Mouse (Mus musculus) ES-Bruce4 (cell line): Measurements from ENCODE around the gene Mrpl1. TPM values are rescaled to one million over a fixed set of nuclear protein-coding genes. Genes with fewer than 3 reads are reported as not detected.

ENCODE experiments used
- H3K27ac ChIP-seq: 2 replicates; pipeline ENCODE4 v1.5.1; 2012; ENCODE audit warnings: low read length, inconsistent platforms; ENCODE audit not compliant: insufficient read depth
- H3K27me3 ChIP-seq: 2 replicates; pipeline ENCODE4 v1.6.1; 2012; ENCODE audit warnings: mild to moderate bottlenecking, low read length, inconsistent platforms; ENCODE audit not compliant: control insufficient read depth, poor library complexity, insufficient read depth, severe bottlenecking
- H3K36me3 ChIP-seq: 2 replicates; pipeline ENCODE4 v1.6.1; 2012; ENCODE audit warnings: inconsistent platforms, mild to moderate bottlenecking, low read length, moderate library complexity; ENCODE audit not compliant: control insufficient read depth, poor library complexity, insufficient read depth, severe bottlenecking
- H3K4me1 ChIP-seq: one replicate; pipeline ENCODE4 v1.8.1; 2011; ENCODE audit warnings: low read length; ENCODE audit not compliant: control insufficient read depth, insufficient read depth
- H3K4me3 ChIP-seq: 2 replicates; pipeline ENCODE4 v1.5.1; 2011; ENCODE audit warnings: low read depth, mild to moderate bottlenecking, low read length
- H3K9ac ChIP-seq: 2 replicates; pipeline ENCODE4 v1.6.1; 2012; ENCODE audit warnings: low read depth, mild to moderate bottlenecking, inconsistent platforms; ENCODE audit not compliant: poor library complexity, severe bottlenecking
- H3K9me3 ChIP-seq: replicated peaks from 2 replicates; pipeline ENCODE4 v1.6.1; 2012; ENCODE audit warnings: mild to moderate bottlenecking, low read length, inconsistent platforms; ENCODE audit not compliant: control insufficient read depth, poor library complexity, insufficient read depth, severe bottlenecking
- CTCF ChIP-seq: IDR thresholded peaks from one replicate; pipeline ENCODE4 v1.8.1; 2011; ENCODE audit warnings: low read depth, low read length
- EP300 ChIP-seq: IDR thresholded peaks from 2 replicates; pipeline ENCODE4 v1.6.1; 2011; ENCODE audit warnings: low read depth, low read length; ENCODE audit not compliant: insufficient read depth
- POLR2A ChIP-seq: IDR thresholded peaks from one replicate; pipeline ENCODE4 v1.8.1; 2011; ENCODE audit warnings: low read length; ENCODE audit not compliant: insufficient read depth
- polyA plus RNA-seq: library from polyadenylated mRNA; stranded (reverse); fragments of >200 nt; gene quantifications from 2 replicates; pipeline ENCODE4 v1.2.4, GENCODE M21; 2011; ENCODE audit warnings: low read depth; ENCODE audit not compliant: missing spikeins, insufficient read depth, insufficient read length

Gene Mrpl1
- polyA plus RNA-seq, 1 experiment, result 36.9 TPM

- Histone ChIP-seq H3K27ac (no peak overlapping the region), H3K9me3 (no peaks in the 10 kb centered on the region), H3K4me3 (no peak overlapping the region), H3K27me3 (no peaks in the 10 kb centered on the region), H3K36me3 (peaks cover 11% of the 10 kb centered on the region), H3K9ac (no peak overlapping the region), H3K4me1 (no peaks in the 10 kb centered on the region)
- TF ChIP-seq CTCF (no peak), EP300 (no peak), POLR2A (no peak)
Measured at GRCm38 (mm10) chr5:96226490-96226889, 17.2 kb downstream of the Mrpl1 start.

GRCm38 (mm10) chr5:96228967-96229366 lies 19.7 kb downstream of the Mrpl1 start:
- Histone ChIP-seq H3K27ac (no peak overlapping the region), H3K9ac (no peak overlapping the region), H3K36me3 (peaks cover 11% of the 10 kb centered on the region), H3K9me3 (no peaks in the 10 kb centered on the region), H3K4me1 (no peaks in the 10 kb centered on the region), H3K27me3 (no peaks in the 10 kb centered on the region), H3K4me3 (no peak overlapping the region)
- TF ChIP-seq CTCF, result no peak
- no peak for TF ChIP-seq POLR2A

- Histone ChIP-seq H3K4me3 (no peak overlapping the region), H3K27me3 (no peaks in the 10 kb centered on the region), H3K9ac (no peak overlapping the region), H3K36me3 (peaks cover 16% of the 10 kb centered on the region), H3K9me3 (no peaks in the 10 kb centered on the region), H3K4me1 (no peaks in the 10 kb centered on the region), H3K27ac (no peak overlapping the region)
- TF ChIP-seq EP300 (no peak), CTCF (no peak), POLR2A (no peak)
Measured at GRCm38 (mm10) chr5:96238797-96239196, 29.5 kb downstream of the Mrpl1 start.

DNA sequence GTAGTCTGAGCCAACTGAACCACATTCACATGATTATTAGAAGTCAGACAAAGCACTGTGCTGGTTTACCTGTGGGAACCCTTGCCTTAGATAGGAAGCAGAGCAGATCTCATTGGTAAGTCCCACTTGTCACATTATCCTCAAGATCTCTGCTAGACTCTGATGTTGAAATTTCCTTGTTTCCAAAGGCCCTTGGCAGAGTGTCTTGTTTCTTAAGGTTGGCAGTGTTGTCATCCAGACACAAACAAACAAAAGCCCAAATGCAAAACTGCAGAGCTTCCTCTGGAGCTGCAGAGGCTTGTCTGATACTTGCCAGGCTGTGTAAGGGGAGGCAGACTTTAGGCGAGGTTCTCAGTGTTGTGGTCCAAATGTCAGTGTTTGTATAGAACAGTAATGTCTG lies 31.6 kb downstream of the Mrpl1 start:
- Histone ChIP-seq H3K9me3 (no peaks in the 10 kb centered on the region), H3K4me1 (no peaks in the 10 kb centered on the region), H3K36me3 (peaks cover 16% of the 10 kb centered on the region), H3K9ac (no peak overlapping the region), H3K4me3 (no peak overlapping the region), H3K27ac (no peak overlapping the region), H3K27me3 (no peaks in the 10 kb centered on the region)
- no peak for TF ChIP-seq CTCF
- TF ChIP-seq EP300, result no peak
- TF ChIP-seq POLR2A, result no peak

- H3K4me1 ChIP-seq, result no peaks in the 10 kb centered on the region
- H3K9ac ChIP-seq, result no peak overlapping the region
- no peaks in the 10 kb centered on the region for H3K9me3 ChIP-seq
- H3K27me3 ChIP-seq, result no peaks in the 10 kb centered on the region
- H3K27ac ChIP-seq, result no peak overlapping the region
- peaks cover 10% of the 10 kb centered on the region; the same call in 1 of the 2 replicates for H3K36me3 ChIP-seq
- H3K4me3 ChIP-seq, result no peak overlapping the region
- TF ChIP-seq EP300 (no peak), POLR2A (no peak), CTCF (no peak)
Measured at GRCm38 (mm10) chr5:96244511-96244910, 35.2 kb downstream of the Mrpl1 start.

DNA sequence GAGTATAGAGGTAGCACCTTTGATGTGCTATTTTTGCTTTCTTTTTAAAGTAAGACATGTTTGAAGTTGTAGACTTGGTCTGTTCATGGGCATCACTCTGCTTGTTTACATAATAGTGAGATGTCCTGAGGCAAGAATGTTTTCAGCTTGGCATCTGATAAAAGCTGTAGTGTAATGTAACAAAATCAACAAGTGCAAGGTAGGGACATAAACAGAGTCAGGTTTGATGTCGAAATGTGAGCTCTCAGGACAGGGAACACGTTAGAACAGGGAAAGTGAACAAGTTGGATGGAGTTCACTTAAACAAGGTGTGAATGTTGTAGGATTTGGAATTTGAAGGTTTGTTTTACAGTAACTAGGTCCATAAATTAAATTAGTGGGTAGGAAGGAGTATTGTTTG lies 44.7 kb downstream of the Mrpl1 start:
- H3K36me3 ChIP-seq, result no peaks in the 10 kb centered on the region; the same call in 1 of the 2 replicates

GRCm38 (mm10) chr5:96255166-96255565 lies 45.9 kb downstream of the Mrpl1 start:
- H3K4me1 ChIP-seq, result no peaks in the 10 kb centered on the region
- no peaks in the 10 kb centered on the region for H3K27me3 ChIP-seq
- H3K9ac ChIP-seq, result no peak overlapping the region
- no peak for TF ChIP-seq POLR2A
- TF ChIP-seq CTCF, result no peak
- no peak for TF ChIP-seq EP300
- no peaks in the 10 kb centered on the region for H3K9me3 ChIP-seq
- no peak overlapping the region for H3K27ac ChIP-seq
- H3K4me3 ChIP-seq, result no peak overlapping the region
- no peaks in the 10 kb centered on the region; the same call in 1 of the 2 replicates for H3K36me3 ChIP-seq

More for the DNA sequence above, 44.7 kb downstream of the Mrpl1 start:
- no peaks in the 10 kb centered on the region for H3K9me3 ChIP-seq
- H3K27ac ChIP-seq, result no peak overlapping the region
- no peaks in the 10 kb centered on the region for H3K4me1 ChIP-seq
- H3K9ac ChIP-seq, result no peak overlapping the region
- no peak overlapping the region for H3K4me3 ChIP-seq
- no peaks in the 10 kb centered on the region for H3K27me3 ChIP-seq
- TF ChIP-seq EP300 (no peak), CTCF (no peak), POLR2A (no peak)
